Mouse (Mus musculus) left cerebral cortex, adult 2 months (tissue): ENCODE results near the gene Pgls. TPM values are rescaled to one million over a fixed set of nuclear protein-coding genes. Genes with fewer than 3 reads are reported as not detected.
A peak's percentile ranks its signal among the peaks of the same experiment; 100 is the strongest.

Source experiments
- DNase-seq, 2 experiments: peaks; one replicate each; pipeline ENCODE4 v3.0.0; 2021 to 2022; ENCODE audit warnings: low spot score in 2 of 2, mixed read lengths in 1 of 2; ENCODE audit errors: extremely low spot score in 1 of 2
- H3K27ac ChIP-seq: fragments of 200-600 bp; 2 replicates; pipeline ENCODE4 v1.8.1; 2022
- H3K4me3 ChIP-seq: fragments of 200-600 bp; 2 replicates; pipeline ENCODE4 v1.8.1; 2022
- CTCF ChIP-seq: fragments of 200-600 bp; IDR thresholded peaks from 2 replicates; pipeline ENCODE4 v1.8.1; 2022; ENCODE audit warnings: antibody characterized with exemption, mild to moderate bottlenecking, moderate library complexity
- intact Hi-C: fragments of 180-260 bp; cut with DNase I; formaldehyde crosslinking; loops from one replicate; pipeline ENCODE4 v1.15.1; 2025
- total RNA-seq, 2 experiments: library from RNA; stranded (reverse); gene quantifications; 2 replicates each; pipeline ENCODE4 v1.2.3; 2021

Pgls gene
- total RNA-seq, 2 experiments from 2014 or later, result 29.1 to 33.0 TPM

DNA sequence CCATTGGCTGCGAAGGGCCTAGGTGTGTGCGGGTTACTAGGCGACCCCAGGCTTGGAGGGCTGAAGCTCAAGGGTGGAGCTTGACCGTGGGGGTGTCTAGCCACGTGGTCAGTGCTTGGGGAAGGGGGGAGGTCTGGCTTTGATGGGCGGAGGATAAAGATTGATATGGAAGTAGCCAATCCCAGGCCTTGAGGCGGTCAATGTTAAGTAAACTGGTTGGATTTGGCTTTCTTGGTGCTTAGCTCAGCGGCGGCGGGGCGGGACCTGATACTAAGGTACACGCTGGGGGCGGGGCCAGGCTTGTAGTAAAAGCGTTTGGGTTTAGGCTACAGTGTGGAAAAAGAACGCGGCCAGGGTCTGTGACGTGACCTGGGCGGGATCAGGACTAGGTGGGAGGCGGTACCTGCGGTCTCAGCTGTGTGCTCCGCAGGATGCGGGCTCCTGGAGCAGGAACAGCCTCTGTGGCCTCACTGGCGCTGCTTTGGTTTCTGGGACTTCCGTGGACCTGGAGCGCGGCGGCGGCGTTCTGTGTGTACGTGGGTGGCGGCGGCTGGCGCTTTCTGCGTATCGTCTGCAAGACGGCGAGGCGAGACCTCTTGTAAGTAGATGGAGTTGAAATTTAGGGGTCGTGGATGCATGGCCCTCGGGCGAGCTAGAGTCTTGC is 21.6 kb upstream of the Pgls start:
- Histone ChIP-seq H3K4me3 (peak overlapping the region; percentile 84), H3K27ac (peak overlapping the region; percentile 98)
- peak; percentile 93 to 94 for DNase-seq
- intact Hi-C loops, result loop anchor here (2.0 kb wide), 1 partner anchor 20 kb away; no protein-coding TSS in a partner anchor
- TF ChIP-seq CTCF, result no peak; the same call in 1 of the 2 replicates

DNA sequence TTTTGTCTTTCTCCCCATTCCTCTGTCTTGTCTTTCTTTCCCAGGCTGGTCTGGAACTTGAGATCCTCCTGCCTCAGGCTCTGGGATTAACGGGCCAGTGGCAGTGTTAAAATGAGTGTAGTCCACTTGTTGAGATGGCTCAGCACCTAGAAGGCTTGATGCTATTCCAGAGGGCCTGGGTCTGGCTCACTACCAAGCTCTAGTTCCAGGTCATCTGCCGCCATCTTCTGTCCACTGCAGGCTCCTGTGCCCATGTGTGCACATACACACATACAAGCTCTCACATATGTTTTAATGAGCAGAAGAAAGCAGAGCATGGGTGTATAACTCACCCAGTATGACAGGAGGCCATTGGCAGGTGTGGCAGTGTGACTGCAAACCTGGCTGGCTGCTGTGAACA is 19.9 kb upstream of the Pgls start:
- peak overlapping the region; percentile 17; the same call in 1 of the 2 replicates for H3K4me3 ChIP-seq
- intact Hi-C loops, result no loop called here

DNA sequence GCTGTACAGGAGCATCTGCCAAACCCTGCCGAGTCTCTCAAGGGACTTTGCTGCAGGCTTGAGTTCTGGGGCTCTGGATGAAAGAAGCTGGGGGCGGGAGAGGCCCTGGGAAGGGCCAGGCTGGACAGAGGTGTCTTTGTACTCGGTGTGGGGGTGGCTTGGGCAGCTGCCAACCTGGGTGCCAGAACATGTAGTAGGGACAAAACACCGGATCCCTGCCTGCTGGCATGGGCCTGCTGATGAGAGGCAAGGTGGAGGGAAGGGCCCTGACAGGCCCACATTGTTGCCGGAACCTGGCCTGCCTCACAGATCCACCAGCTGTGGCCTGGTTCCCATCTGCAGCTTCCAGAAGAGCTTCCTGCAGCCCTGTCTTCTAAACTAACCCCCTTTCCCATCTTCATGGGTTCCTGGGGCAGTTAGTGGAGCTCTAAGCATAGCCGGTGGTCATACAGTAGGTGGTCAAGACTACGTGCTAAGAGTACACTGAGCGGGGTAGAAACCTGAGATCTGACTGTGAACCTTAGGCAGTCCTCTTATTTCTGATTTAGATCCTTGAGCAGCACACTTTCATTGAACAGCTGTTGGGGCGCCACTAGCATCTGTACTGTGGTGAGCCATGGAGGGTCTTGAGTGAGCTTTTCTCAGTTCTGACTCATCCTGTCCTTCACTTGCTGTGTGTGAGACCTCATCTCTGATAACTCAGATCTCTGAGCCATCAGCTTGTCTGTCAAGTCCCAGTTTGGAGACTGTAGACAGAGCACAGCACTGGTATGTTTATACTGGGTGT is 18.9 kb upstream of the Pgls start:
- peak overlapping the region; percentile 70 for H3K27ac ChIP-seq
- intact Hi-C loops, result no loop called here
- peak; percentile 76 to 86 for DNase-seq
- peak overlapping the region; percentile 19; the same call in 1 of the 2 replicates for H3K4me3 ChIP-seq
- no peak for TF ChIP-seq CTCF

More for the DNA sequence above, 19.9 kb upstream of the Pgls start:
- no peak; the same call in 1 of the 2 replicates for TF ChIP-seq CTCF
- no peak for DNase-seq
- peak overlapping the region; percentile 58; the same call in 1 of the 2 replicates for H3K27ac ChIP-seq

GRCm38 (mm10) chr8:71574426-71574825 is 17.6 kb upstream of the Pgls start:
- Histone ChIP-seq H3K4me3 (no peak overlapping the region), H3K27ac (peak overlapping the region; percentile 21; the same call in 1 of the 2 replicates)
- no peak for DNase-seq
- no peak for TF ChIP-seq CTCF
- intact Hi-C loops, result no loop called here

GRCm38 (mm10) chr8:71575020-71575419 is 17.0 kb upstream of the Pgls start:
- Histone ChIP-seq H3K4me3 (no peak overlapping the region), H3K27ac (no peak overlapping the region)
- TF ChIP-seq CTCF, result no peak
- intact Hi-C loops, result no loop called here
- DNase-seq, result no peak

DNA sequence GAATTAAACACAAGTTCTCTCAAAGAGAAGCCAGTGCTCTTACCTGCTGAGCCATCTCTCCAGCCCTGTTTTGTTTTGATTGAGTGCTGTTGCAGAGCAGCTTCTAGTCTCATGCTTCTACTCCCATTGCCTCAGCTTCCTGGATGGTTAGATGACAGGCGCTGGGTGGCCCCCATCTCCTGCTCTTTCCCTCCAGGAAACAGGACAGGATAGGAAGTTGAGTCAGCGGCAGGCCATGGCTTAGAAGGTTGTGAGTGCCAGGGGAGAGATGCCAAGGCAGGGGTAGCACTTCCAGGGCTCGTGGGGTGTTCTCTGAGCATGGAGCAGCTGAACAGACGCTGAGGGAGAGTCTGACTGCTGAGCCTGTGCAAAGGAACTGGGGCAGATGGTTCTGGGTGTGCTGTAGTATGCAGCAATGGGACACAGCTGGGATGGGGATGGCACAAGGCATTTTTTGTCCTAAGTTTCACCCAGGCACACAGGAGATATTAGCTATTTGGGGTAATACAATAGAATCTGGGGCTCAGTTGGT is 14.1 kb upstream of the Pgls start:
- intact Hi-C loops, result no loop called here
- no peak for TF ChIP-seq CTCF
- no peak for DNase-seq
- Histone ChIP-seq H3K4me3 (no peak overlapping the region), H3K27ac (no peak overlapping the region)

DNA sequence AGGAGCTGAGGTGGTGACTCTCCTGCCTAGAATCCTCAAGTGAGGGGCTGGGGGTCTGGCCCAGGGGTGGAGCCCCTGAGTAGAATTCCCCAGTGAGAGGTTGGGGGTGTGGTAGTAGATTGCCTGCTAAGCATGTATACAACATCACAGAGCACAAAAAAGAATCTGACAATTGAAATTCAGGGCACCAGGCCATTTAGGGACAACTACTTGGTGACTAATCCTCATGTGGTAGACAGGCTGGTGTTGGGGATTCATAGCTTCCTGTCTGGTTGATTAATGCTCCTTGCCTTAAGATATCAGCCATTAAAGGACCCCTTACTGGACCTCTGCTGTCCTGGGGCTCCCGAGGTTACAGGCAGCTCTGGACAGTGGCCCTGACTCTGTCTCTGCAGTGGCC is 13.0 kb upstream of the Pgls start:
- DNase-seq, result no peak
- Histone ChIP-seq H3K4me3 (no peak overlapping the region), H3K27ac (no peak overlapping the region)
- no peak for TF ChIP-seq CTCF
- intact Hi-C loops, result no loop called here

- H3K4me3 ChIP-seq, result no peak overlapping the region
- no peak for TF ChIP-seq CTCF
- no peak for DNase-seq
- no peak overlapping the region for H3K27ac ChIP-seq
- intact Hi-C loops, result no loop called here
Observed at GRCm38 (mm10) chr8:71579476-71579875, 12.5 kb upstream of the Pgls start.

- H3K27ac ChIP-seq, result no peak overlapping the region
- TF ChIP-seq CTCF, result no peak
- no peak overlapping the region for H3K4me3 ChIP-seq
- no peak for DNase-seq
- intact Hi-C loops, result no loop called here
Observed at GRCm38 (mm10) chr8:71580201-71580600, 11.8 kb upstream of the Pgls start.

DNA sequence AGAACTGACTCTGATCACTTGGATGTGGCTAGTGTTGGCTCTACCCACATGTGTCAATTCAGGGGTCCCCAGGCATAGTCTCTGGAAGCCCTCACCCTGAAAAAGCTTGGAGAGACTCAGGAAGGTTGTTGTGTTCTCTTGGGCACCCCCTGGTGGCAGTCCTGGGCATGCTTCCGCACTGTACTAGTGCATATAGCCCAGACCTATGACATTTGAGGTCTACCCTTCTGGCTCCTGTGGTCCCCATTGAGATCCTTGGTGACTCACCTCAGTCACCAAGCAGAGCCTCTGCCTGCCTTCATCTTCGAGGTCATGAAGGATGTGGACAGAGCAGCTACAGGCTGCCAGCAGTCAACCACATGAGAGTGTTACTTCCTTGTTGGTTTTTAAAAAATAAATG is 5.1 kb upstream of the Pgls start:
- intact Hi-C loops, result no loop called here
- DNase-seq, result no peak
- Histone ChIP-seq H3K27ac (no peak overlapping the region), H3K4me3 (no peak overlapping the region)
- TF ChIP-seq CTCF, result peak; percentile 68

- Histone ChIP-seq H3K27ac (no peak overlapping the region), H3K4me3 (no peak overlapping the region)
- intact Hi-C loops, result no loop called here
- TF ChIP-seq CTCF, result no peak
- DNase-seq, result no peak
Observed at GRCm38 (mm10) chr8:71588762-71589161, 3.2 kb upstream of the Pgls start.

DNA sequence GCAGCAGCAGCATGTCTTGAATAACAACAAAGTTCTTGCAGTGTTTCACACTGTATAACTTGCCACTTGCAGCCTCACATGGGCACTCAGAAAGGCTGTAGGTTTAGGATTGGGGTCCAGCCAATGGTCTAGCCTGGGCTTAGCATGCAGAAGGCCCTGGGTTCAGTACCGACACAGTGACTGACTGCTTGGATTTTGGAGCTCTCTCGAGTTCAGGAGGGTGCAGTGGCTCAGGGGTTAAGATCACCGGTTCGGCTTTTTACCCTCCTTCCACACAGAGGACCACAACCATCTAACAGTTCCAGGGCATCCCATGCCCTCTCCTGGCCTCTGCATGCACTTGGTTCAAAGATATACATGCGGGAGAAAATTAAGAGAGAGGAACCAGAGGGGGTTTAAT is 959 bp upstream of the Pgls start:
- peak overlapping the region; percentile 99 for H3K27ac ChIP-seq
- intact Hi-C loops, result loop anchor here (2.0 kb wide), 1 partner anchor 20 kb away; no protein-coding TSS in a partner anchor
- DNase-seq, result no peak
- peak overlapping the region; percentile 82 for H3K4me3 ChIP-seq
- TF ChIP-seq CTCF, result no peak
